Mouse (Mus musculus) kidney, embryonic 15.5 days (tissue): ENCODE data around the gene Nubp2. TPM values are rescaled to one million over a fixed set of nuclear protein-coding genes. Genes with fewer than 3 reads are reported as not detected.

ENCODE experiments used
- ATAC-seq: fragments of 200-750 bp; cut with Nextera tagmentation; replicated peaks from 2 replicates; pipeline ENCODE4 v1.8.0; 2017; ENCODE audit warnings: moderate TSS enrichment; ENCODE audit not compliant: low FRiP score
- H3K27ac ChIP-seq: fragments of 300-500 bp; sonication (generic); 2 replicates; pipeline ENCODE4 v1.5.1; 2015; ENCODE audit warnings: mild to moderate bottlenecking, inconsistent platforms
- H3K27me3 ChIP-seq: fragments of 300-500 bp; sonication (generic); 2 replicates; pipeline ENCODE4 v1.6.1; 2015; ENCODE audit warnings: inconsistent platforms
- H3K36me3 ChIP-seq: fragments of 300-500 bp; sonication (generic); 2 replicates; pipeline ENCODE4 v1.6.1; 2015; ENCODE audit warnings: inconsistent platforms
- H3K4me1 ChIP-seq: fragments of 300-500 bp; sonication (generic); 2 replicates; pipeline ENCODE4 v1.6.1; 2015; ENCODE audit warnings: inconsistent platforms
- H3K4me2 ChIP-seq: fragments of 300-500 bp; sonication (generic); 2 replicates; pipeline ENCODE4 v1.6.1; 2015; ENCODE audit warnings: moderate library complexity, mild to moderate bottlenecking, inconsistent platforms
- H3K4me3 ChIP-seq: fragments of 300-500 bp; sonication (generic); replicated peaks from 2 replicates; pipeline ENCODE4 v1.5.1; 2015; ENCODE audit warnings: mild to moderate bottlenecking, inconsistent platforms
- H3K9ac ChIP-seq: fragments of 300-500 bp; sonication (generic); 2 replicates; pipeline ENCODE4 v1.6.1; 2015; ENCODE audit warnings: mild to moderate bottlenecking, inconsistent platforms
- H3K9me3 ChIP-seq: fragments of 300-500 bp; sonication (generic); replicated peaks from 2 replicates; pipeline ENCODE4 v1.6.1; 2016; ENCODE audit warnings: inconsistent platforms
- WGBS: fragments of 180-500 bp; shearing (Covaris S2); methylation state at CpG from one replicate; pipeline ENCODE4 v1.1.7; 2015; ENCODE audit warnings: mixed read lengths; 5-methylcytosine and 5-hydroxymethylcytosine counted together
- polyA plus RNA-seq: library from polyadenylated mRNA; unstranded; fragments of >200 nt; fragmentation: Nextera tagmentation; extraction: Ambion mirVana; gene quantifications from 2 replicates; pipeline ENCODE4 v1.2.1, GENCODE M21; 2015

Gene Nubp2
- polyA plus RNA-seq, 1 experiment from 2014 or later, result 57.8 TPM

- 94% methylated on average over 6 of the region's 6 CpGs for WGBS
- Histone ChIP-seq H3K4me3 (no peak overlapping the region), H3K36me3 (peaks cover 77% of the 10 kb centered on the region), H3K4me1 (peaks cover 29% of the 10 kb centered on the region), H3K27ac (no peak overlapping the region), H3K9me3 (no peaks in the 10 kb centered on the region), H3K4me2 (no peak overlapping the region), H3K27me3 (no peaks in the 10 kb centered on the region), H3K9ac (no peak overlapping the region)
- no peak for ATAC-seq
Observed at GRCm38 (mm10) chr17:24900014-24900413, 13.9 kb upstream of the Nubp2 start.

DNA sequence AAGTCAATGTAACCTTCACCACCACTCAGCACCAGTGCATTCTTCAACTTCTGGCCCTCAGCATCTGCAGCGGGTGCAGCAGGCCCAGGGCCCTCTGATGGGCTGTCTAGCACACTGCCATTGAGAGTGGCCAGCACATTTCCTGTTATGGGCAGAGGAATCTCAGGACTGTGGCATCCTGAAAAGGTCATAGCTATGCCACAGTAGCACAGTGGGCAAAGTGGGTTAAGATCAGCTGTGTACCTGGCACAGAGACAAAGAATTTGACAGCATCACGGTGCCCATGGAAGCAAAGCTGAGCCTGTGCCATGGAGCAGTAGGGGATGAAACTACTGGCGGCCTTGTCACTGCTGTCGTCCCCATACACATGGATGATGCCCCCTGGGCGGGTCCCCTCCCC is 13.0 kb upstream of the Nubp2 start:
- no peak overlapping the region for H3K27ac ChIP-seq
- H3K9me3 ChIP-seq, result no peaks in the 10 kb centered on the region
- H3K4me1 ChIP-seq, result peaks cover 32% of the 10 kb centered on the region
- H3K4me3 ChIP-seq, result no peak overlapping the region
- ATAC-seq, result no peak
- H3K9ac ChIP-seq, result no peak overlapping the region
- WGBS, result 82% methylated on average over 5 of the region's 5 CpGs
- H3K36me3 ChIP-seq, result peaks cover 68% of the 10 kb centered on the region
- H3K27me3 ChIP-seq, result no peaks in the 10 kb centered on the region
- H3K4me2 ChIP-seq, result no peak overlapping the region

GRCm38 (mm10) chr17:24898041-24898854 is 12.1 kb upstream of the Nubp2 start:
- peak overlapping the region; percentile 77; the same call in 1 of the 2 replicates for H3K4me3 ChIP-seq
- WGBS, result 80% methylated on average over 4 of the region's 4 CpGs
- H3K9me3 ChIP-seq, result no peaks in the 10 kb centered on the region
- no peak overlapping the region for H3K27ac ChIP-seq
- 0 out of 2 replicates have a peak overlapping the region, but pooled peaks have one; percentile 97 for H3K4me2 ChIP-seq
- H3K27me3 ChIP-seq, result no peaks in the 10 kb centered on the region
- peaks cover 41% of the 10 kb centered on the region for H3K4me1 ChIP-seq
- no peak for ATAC-seq
- 0 out of 2 replicates have a peak overlapping the region, but pooled peaks have one; percentile 92 for H3K9ac ChIP-seq
- peaks cover 67% of the 10 kb centered on the region for H3K36me3 ChIP-seq

DNA sequence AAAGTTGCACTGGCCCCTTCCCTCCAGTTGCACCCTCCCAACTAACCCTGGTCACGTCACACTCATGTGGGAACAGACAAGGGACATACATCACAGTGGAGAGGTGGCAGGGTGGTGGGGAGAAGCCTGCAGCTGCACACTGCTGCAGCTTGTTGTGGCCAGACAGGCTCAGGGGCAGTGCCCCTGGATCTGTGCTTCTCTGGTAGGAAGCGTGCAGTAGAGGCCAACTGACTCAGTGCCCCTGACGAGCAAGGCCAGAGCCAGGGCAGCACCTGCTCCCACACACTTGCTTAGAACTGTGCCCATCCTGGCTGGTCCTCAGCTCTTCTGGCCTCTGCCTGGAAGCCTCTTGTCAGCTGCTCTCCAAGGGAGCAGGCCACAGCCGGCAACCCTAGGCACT is 11.5 kb upstream of the Nubp2 start:
- no peaks in the 10 kb centered on the region for H3K27me3 ChIP-seq
- 74% methylated on average over 4 of the region's 4 CpGs for WGBS
- H3K9ac ChIP-seq, result peak overlapping the region; percentile 92; the same call in 1 of the 2 replicates
- no peak overlapping the region for H3K27ac ChIP-seq
- peak overlapping the region; percentile 97; the same call in 1 of the 2 replicates for H3K4me2 ChIP-seq
- peaks cover 41% of the 10 kb centered on the region for H3K4me1 ChIP-seq
- ATAC-seq, result no peak
- H3K4me3 ChIP-seq, result peak overlapping the region; percentile 77
- H3K36me3 ChIP-seq, result peaks cover 67% of the 10 kb centered on the region
- H3K9me3 ChIP-seq, result no peaks in the 10 kb centered on the region

DNA sequence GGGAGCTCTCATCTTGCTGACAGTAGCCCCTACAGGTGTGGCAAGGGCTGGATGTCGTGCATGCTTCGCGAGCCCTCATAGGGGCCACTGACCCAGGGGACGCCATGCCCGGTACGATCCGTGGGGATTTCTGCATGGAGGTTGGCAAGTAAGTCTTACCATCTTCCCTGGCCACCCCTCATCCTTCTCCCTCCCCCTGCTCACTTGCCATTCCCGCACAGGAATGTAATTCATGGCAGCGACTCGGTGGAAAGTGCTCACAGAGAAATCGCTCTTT is 10.8 kb upstream of the Nubp2 start:
- WGBS, result 31% methylated on average over 11 of the region's 11 CpGs
- Histone ChIP-seq H3K27ac (peak overlapping the region; percentile 91; the same call in 1 of the 2 replicates), H3K36me3 (peaks cover 67% of the 10 kb centered on the region), H3K9me3 (no peaks in the 10 kb centered on the region), H3K9ac (peak overlapping the region; percentile 92), H3K4me3 (peak overlapping the region; percentile 77), H3K27me3 (no peaks in the 10 kb centered on the region), H3K4me2 (peak overlapping the region; percentile 97), H3K4me1 (peaks cover 41% of the 10 kb centered on the region)
- no peak for ATAC-seq

DNA sequence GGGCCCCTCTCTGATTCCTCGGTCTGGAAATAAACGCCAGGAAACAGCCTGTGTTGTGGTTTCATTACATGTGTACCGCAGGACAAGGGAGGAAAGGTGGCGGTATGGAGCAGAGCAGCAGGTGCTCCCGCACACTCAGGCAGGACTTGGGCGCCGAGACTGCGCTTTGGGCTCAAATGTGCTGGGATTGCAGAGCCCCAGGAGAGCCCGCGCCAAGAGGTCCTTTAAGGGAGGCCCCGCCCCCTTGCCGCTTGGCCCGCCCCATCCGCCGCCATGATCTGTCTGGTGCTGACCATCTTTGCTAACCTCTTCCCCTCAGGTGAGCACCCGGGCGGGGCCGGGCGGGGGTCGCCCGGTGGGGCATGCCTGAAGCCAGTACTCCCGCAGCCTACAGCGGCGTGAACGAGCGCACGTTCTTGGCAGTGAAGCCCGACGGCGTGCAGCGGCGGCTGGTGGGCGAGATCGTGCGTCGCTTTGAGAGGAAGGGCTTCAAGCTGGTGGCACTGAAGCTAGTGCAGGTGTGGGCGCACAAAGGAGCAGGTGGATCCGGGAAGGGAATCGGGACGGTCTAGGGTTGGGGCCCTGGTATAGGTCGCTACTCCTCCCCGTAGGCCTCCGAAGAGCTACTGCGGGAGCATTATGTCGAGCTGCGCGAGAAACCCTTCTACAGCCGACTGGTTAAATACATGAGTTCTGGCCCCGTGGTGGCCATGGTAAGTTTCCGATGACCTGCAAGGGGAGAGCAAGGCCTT is 10.3 kb upstream of the Nubp2 start, which contains the start of gene Nme3:
TSS of gene Nme3 (plus strand) at position 260 of the 752 bp plus-strand sequence.
- no peaks in the 10 kb centered on the region for H3K9me3 ChIP-seq
- WGBS, result 1% methylated on average over 50 of the region's 50 CpGs
- H3K9ac ChIP-seq, result peak within 1 kb of the TSS; percentile 92
- no peaks in the 10 kb centered on the region for H3K27me3 ChIP-seq
- H3K27ac ChIP-seq, result peak within 1 kb of the TSS; percentile 91
- peaks cover 67% of the 10 kb centered on the region for H3K36me3 ChIP-seq
- peak within 1 kb of the TSS; percentile 77 for H3K4me3 ChIP-seq
- peaks cover 41% of the 10 kb centered on the region for H3K4me1 ChIP-seq
- peak; percentile 82 for ATAC-seq
- peak within 1 kb of the TSS; percentile 97 for H3K4me2 ChIP-seq

DNA sequence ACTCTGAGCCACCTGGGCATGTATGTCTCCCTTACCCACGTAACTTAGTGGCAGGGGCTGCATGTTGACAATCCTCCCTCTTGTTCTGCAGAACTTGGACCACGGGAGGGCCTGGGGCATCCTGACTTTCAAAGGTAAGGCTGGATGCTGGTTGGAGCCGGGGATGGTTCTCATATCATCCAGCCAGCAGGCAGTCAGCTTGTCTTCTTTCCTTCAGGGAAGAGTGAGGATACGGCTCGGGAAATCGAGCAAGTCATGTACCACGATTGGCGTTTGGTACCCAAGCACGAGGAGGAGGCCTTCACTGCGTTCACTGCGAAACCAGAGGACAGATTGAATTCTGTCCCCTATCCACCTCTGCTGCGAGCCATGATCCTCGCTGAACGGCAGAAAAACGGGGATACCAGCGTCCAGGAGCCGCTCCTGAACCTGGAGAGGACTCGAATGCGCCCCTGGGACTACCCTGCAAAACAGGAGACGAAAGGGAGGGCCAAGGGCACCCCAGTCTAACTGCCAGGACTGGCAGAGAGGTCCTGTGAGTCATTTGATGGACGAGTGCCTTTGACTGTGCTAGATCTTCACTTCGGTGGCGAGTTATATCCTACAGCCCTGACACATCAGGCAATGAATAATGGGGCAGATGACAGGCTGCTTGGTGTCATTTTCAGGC is 9.6 kb upstream of the Nubp2 start:
- Histone ChIP-seq H3K9ac (peak overlapping the region; percentile 92), H3K27me3 (no peaks in the 10 kb centered on the region), H3K4me3 (peak overlapping the region; percentile 77), H3K4me1 (peaks cover 41% of the 10 kb centered on the region), H3K9me3 (no peaks in the 10 kb centered on the region), H3K4me2 (peak overlapping the region; percentile 97), H3K27ac (peak overlapping the region; percentile 91), H3K36me3 (peaks cover 67% of the 10 kb centered on the region)
- peak; percentile 15 for ATAC-seq
- 9% methylated on average over 23 of the region's 23 CpGs for WGBS

DNA sequence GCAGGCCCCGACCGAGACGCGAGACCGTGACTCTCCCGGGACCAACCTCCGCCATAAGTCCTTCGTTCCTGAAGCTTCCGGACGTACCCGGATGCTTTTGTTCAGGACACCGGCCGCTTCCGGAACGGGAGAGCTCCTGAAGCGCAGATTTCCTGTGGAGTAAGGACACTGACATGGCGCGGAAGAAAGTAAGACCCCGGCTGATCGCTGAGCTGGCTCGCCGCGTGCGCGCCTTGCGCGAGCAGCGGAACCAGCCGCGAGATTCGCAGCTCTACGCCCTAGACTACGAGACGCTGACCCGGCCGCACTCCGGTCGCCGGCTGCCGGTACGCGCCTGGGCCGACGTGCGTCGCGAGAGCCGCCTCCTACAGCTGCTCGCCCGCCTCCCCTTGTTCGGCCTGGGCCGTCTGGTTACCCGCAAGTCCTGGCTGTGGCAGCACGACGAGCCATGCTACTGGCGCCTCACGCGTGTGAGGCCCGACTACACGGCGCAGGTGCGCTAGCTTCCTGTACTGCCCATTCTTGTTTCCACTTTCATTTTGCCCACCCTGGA is 8.9 kb upstream of the Nubp2 start, which contains the start of the genes Eme2 and Mrps34:
TSS of gene Eme2 (minus strand) at position 93 of the 553 bp plus-strand sequence.
TSS of gene Mrps34 (plus strand) at position 122 of the 553 bp plus-strand sequence.
- WGBS, result under 1% methylated on average over 62 of the region's 62 CpGs
- Histone ChIP-seq H3K9me3 (no peaks in the 10 kb centered on the region), H3K36me3 (peaks cover 67% of the 10 kb centered on the region), H3K4me2 (peak within 1 kb of the TSS; percentile 97), H3K9ac (peak within 1 kb of the TSS; percentile 92), H3K4me3 (peak within 1 kb of the TSS; percentile 77), H3K27ac (peak within 1 kb of the TSS; percentile 91), H3K4me1 (peaks cover 41% of the 10 kb centered on the region), H3K27me3 (no peaks in the 10 kb centered on the region)
- ATAC-seq, result peak; percentile 33; the same call in 1 of the 2 replicates

GRCm38 (mm10) chr17:24894061-24894994 is 8.2 kb upstream of the Nubp2 start:
- no peaks in the 10 kb centered on the region for H3K9me3 ChIP-seq
- H3K27ac ChIP-seq, result peak overlapping the region; percentile 91
- 10% methylated on average over 31 of the region's 31 CpGs for WGBS
- peak overlapping the region; percentile 97 for H3K4me2 ChIP-seq
- peak overlapping the region; percentile 77 for H3K4me3 ChIP-seq
- H3K4me1 ChIP-seq, result peaks cover 41% of the 10 kb centered on the region
- H3K27me3 ChIP-seq, result no peaks in the 10 kb centered on the region
- peaks cover 67% of the 10 kb centered on the region for H3K36me3 ChIP-seq
- ATAC-seq, result peak; percentile 3; the same call in 1 of the 2 replicates
- peak overlapping the region; percentile 92 for H3K9ac ChIP-seq

DNA sequence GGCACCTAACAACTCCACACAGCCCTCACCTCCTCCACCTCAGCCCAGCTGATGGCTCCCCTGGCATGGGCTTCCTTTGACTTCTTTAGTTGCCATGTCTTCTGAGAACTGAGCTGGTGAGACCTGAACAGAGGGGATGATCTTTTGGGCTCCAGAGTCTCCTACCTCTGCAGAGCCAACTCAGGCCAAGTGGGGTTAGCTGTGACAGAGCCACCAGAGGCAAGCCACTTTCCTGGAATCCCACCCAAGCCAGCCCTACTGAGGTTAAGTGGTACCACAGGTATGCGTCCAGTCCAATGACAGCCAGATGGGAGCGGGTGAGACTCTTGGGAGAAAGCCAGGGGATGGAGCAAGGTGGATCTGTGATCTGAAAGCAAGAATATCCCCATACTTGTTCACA is 7.1 kb upstream of the Nubp2 start:
- no peak for ATAC-seq
- Histone ChIP-seq H3K4me2 (peak overlapping the region; percentile 97; the same call in 1 of the 2 replicates), H3K4me3 (peak overlapping the region; percentile 77; the same call in 1 of the 2 replicates), H3K9me3 (no peaks in the 10 kb centered on the region), H3K36me3 (peaks cover 62% of the 10 kb centered on the region), H3K27me3 (no peaks in the 10 kb centered on the region), H3K27ac (no peak overlapping the region), H3K9ac (no peak overlapping the region), H3K4me1 (peaks cover 46% of the 10 kb centered on the region)
- 97% methylated on average over 2 of the region's 2 CpGs for WGBS
